Mouse (Mus musculus) adrenal gland, postnatal 10 days (tissue): Measurements from ENCODE around the gene Alkbh3. TPM values are rescaled to one million over a fixed set of nuclear protein-coding genes. Genes with fewer than 3 reads are reported as not detected.

ENCODE experiments used
- DNase-seq: peaks from one replicate; pipeline ENCODE4 v3.0.0; 2021; ENCODE audit warnings: mixed read lengths
- total RNA-seq, 2 experiments: library from RNA; stranded (reverse); gene quantifications; 2 replicates each; pipeline ENCODE4 v1.2.3; 2021

Gene Alkbh3
- total RNA-seq, 2 experiments from 2014 or later, result 57.2 to 67.8 TPM

DNA sequence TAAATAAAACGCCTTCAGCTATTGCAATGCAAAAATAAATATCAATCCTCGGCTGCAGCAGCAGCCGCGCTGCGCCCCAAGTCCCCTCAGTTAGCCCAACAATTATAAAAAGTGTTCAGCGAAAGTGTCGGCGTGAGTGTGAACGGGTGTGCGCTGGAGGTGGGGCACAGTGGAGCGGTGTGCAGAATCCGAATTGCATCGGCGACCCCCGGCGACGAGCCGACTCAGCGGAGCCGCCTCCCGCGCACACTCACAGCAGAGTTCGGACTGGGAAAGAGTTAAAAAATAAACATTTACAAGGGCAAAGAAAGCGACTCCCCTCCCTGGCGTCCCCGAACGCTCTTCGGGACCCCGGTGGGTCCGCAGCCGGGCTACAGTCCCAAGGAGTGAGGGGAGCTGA is 54.7 kb downstream of the Alkbh3 start:
- no peak for DNase-seq

- peak; percentile 15 for DNase-seq
These were observed 55.6 kb downstream of the Alkbh3 start for GRCm38 (mm10) chr2:93954781-93955578.

DNA sequence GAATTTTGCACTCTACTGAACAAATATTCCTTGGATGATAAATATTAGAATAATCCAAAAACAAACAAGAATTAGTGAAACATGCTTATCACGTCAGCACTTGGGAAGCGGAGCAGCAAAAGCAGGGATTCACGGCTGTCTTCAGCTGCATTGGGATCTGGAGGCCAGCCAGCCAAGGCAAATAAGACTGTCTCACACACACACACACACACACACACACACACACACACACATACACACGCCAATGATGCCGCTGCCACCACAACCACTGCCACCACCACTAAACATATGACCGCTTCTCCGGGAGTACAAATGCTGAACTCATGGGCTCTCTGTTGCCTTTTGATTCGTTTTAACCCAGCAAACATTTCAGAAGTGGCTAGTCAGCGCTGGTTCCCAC is 56.9 kb downstream of the Alkbh3 start:
- DNase-seq, result no peak

DNA sequence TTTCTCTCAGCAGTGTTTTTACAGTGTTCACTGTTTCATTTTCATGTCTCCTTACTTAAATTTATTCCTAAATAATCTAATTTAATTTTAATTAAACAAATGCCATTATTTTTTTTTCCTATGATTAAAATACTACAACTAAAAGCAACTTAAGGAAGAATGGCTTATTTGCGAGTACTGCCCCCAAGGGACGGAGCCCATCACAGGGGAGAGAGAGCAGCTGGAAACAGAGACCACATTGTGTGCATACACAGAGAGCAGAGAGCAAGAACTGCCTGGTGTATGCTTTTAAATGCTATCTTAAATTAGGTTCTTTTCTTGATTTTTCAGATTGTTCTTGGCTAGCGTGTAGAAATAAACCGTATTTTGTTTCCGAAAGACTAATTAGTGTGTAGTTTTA is 63.6 kb downstream of the Alkbh3 start:
- DNase-seq, result no peak

DNA sequence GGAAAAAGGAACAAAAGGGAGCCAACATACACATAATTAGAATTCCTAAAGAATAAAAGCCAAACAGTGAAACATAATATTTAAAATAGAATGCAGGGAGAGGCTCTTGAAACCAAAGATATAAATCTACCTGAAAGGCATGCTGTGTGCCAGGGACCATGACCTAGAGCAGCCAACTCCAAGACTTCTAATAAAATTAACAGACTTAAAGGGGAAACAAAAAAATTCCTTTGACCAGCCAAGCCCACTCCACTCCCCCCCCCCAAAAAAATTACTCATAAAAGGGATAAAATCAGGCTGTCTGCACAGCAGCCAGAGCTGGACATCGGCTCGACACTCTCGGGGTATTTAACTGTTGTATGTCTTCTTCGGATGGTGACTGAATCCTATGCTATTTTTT is 65.8 kb downstream of the Alkbh3 start:
- DNase-seq, result no peak

DNA sequence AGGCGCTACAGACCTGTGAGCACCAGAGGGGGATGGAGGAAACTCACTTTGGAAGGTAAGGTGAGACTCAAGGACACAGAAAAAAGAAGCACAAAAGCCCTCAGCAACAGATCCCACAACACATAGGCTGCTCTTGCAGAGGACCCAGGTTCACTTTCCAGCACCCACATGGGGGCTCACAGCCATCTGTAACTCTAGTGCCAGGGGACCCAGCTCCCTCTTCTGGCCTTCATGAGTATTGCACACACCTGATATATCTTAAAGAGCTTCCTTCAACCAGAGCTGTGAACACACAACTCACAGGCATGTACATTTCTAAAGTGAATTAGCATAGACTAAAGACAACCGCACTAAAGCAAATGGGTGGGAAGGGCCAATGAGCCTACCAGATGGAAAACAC is 66.5 kb downstream of the Alkbh3 start:
- DNase-seq, result no peak

GRCm38 (mm10) chr2:93941670-93942069 is 68.9 kb downstream of the Alkbh3 start:
- peak; percentile 18 for DNase-seq

- no peak for DNase-seq
These were observed 72.1 kb downstream of the Alkbh3 start for GRCm38 (mm10) chr2:93938534-93938933.

Other genes starting within 250 kb of the Alkbh3 start
- gene Ext2, start 188.2 kb downstream of the Alkbh3 start, total RNA-seq, result 10 to 100 TPM; 79.1 to 80.4 TPM
- gene Accs, start 160.9 kb downstream of the Alkbh3 start, total RNA-seq, result 10 to 100 TPM; 13.8 to 14.2 TPM
- gene Accsl, start 141.7 kb downstream of the Alkbh3 start, total RNA-seq, result 1 to 10 TPM; 1.3 to 1.4 TPM
- gene Gm13889, start 53.6 kb downstream of the Alkbh3 start, total RNA-seq, result 10 to 100 TPM; 22.9 to 43.6 TPM
- gene Gm27027, start 14.5 kb downstream of the Alkbh3 start, total RNA-seq, result not detected
- 100 to 1,000 TPM; 151 to 164 TPM for gene Hsd17b12, start 147.2 kb upstream of the Alkbh3 start, total RNA-seq